In genomic region chr2:50573455-50573854, GRCm38 (mm10) we compare ENCODE assay signal across 22 mouse cellular contexts.
DNase-seq lines count a peak whose midpoint lies in the region; ATAC-seq and TF ChIP-seq lines count a peak whose summit lies in the region.
"Had no signal": no experiment of that assay in that cellular context is flagged by ENCODE, and none has a peak within 500 bp of the region (broad histone marks: within the 10 kb centered on the region; RNA-seq: fewer than 3 reads in every experiment).

No protein-coding gene starts in this region.

- H3K4me2 ChIP-seq in kidney, postnatal 0 days (ENCODE audit: low read length) = no peak overlapping the region
- H3K4me2 ChIP-seq in lung, embryonic 15.5 days = no peak overlapping the region
- H3K4me2 ChIP-seq: embryonic facial prominence, embryonic 13.5 days; forebrain, embryonic 13.5 days; midbrain, embryonic 12.5 days had no signal

- 44% methylated on average over 3 of the region's 3 CpGs for WGBS in kidney, postnatal 0 days
- WGBS in kidney, adult 2 months = 45% methylated on average over 3 of the region's 3 CpGs
- WGBS in lung, embryonic 15.5 days = 36% methylated on average over 3 of the region's 3 CpGs
- WGBS in lung, adult 2 months = 46% methylated on average over 3 of the region's 3 CpGs

- H3K27ac ChIP-seq in kidney, postnatal 0 days = no peak overlapping the region
- H3K27ac ChIP-seq in kidney, adult 2 months (ENCODE audit: insufficient read depth, low read depth, low read length) = no peak overlapping the region
- H3K27ac ChIP-seq in lung, embryonic 15.5 days = 0 out of 2 replicates have a peak overlapping the region, but pooled peaks have one; percentile 31
- H3K27ac ChIP-seq: embryonic facial prominence, embryonic 13.5 days; forebrain, embryonic 13.5 days; heart, adult 2 months; midbrain, embryonic 12.5 days had no signal

- no peak for TF ChIP-seq CTCF in kidney, postnatal 0 days (IDR thresholded peaks at IDR 0.05; ENCODE audit: low read depth)
- no peak for TF ChIP-seq CTCF in kidney, adult 2 months (conservative IDR thresholded peaks at IDR 0.05; ENCODE audit: insufficient read depth, insufficient read length, low read depth, low read length)
- no peak for TF ChIP-seq CTCF in lung, adult 2 months (IDR thresholded peaks at IDR 0.05; ENCODE audit: insufficient read depth, low read length)

- TF ChIP-seq POLR2A in kidney, adult 2 months (IDR thresholded peaks at IDR 0.05; ENCODE audit: low read depth, low read length) = no peak
- TF ChIP-seq POLR2A in lung, adult 2 months (IDR thresholded peaks at IDR 0.05; ENCODE audit: borderline replicate concordance, extremely low read depth, low read depth, low read length) = no peak

- H3K36me3 ChIP-seq in kidney, postnatal 0 days (ENCODE audit: insufficient read depth, low read length) = no peaks in the 10 kb centered on the region
- H3K36me3 ChIP-seq in kidney, adult 2 months (ENCODE audit: control insufficient read depth, insufficient read depth, low read length) = no peaks in the 10 kb centered on the region
- H3K36me3 ChIP-seq in lung, embryonic 15.5 days = no peaks in the 10 kb centered on the region
- H3K36me3 ChIP-seq: embryonic facial prominence, embryonic 13.5 days; midbrain, embryonic 12.5 days had no signal

- ATAC-seq in kidney, postnatal 0 days (replicated peaks; ENCODE audit: low FRiP score, low read depth) = no peak
- ATAC-seq in lung, embryonic 15.5 days (ENCODE audit: borderline replicate concordance, extremely low read depth, low FRiP score, low TSS enrichment) = no peak
- ATAC-seq: CD4-positive, CD25-positive, alpha-beta regulatory T cell, adult 4 months; forebrain, embryonic 13.5 days had no signal

- H3K9me3 ChIP-seq in kidney, postnatal 0 days (replicated peaks; ENCODE audit: low read length) = no peaks in the 10 kb centered on the region
- no peaks in the 10 kb centered on the region for H3K9me3 ChIP-seq in lung, embryonic 15.5 days
- H3K9me3 ChIP-seq: embryonic facial prominence, embryonic 13.5 days; forebrain, embryonic 13.5 days; midbrain, embryonic 12.5 days had no signal

- no peaks in the 10 kb centered on the region for H3K4me1 ChIP-seq in kidney, postnatal 0 days (replicated peaks; ENCODE audit: insufficient read depth, low read length)
- no peaks in the 10 kb centered on the region for H3K4me1 ChIP-seq in kidney, adult 2 months (ENCODE audit: control insufficient read depth, insufficient read depth, low read length)
- peaks cover 3% of the 10 kb centered on the region for H3K4me1 ChIP-seq in lung, embryonic 15.5 days
- H3K4me1 ChIP-seq in lung, adult 2 months (ENCODE audit: control insufficient read depth, insufficient read depth, low read length) = no peaks in the 10 kb centered on the region

- H3K9ac ChIP-seq in kidney, postnatal 0 days (ENCODE audit: low read depth, low read length) = no peak overlapping the region
- no peak overlapping the region for H3K9ac ChIP-seq in lung, embryonic 15.5 days
- H3K9ac ChIP-seq: embryonic facial prominence, embryonic 13.5 days; forebrain, embryonic 13.5 days; midbrain, embryonic 12.5 days had no signal

- no peaks in the 10 kb centered on the region for H3K27me3 ChIP-seq in kidney, postnatal 0 days (ENCODE audit: insufficient read depth, low read length)
- no peaks in the 10 kb centered on the region for H3K27me3 ChIP-seq in kidney, adult 2 months (replicated peaks; ENCODE audit: control insufficient read depth, insufficient read depth, low read length)
- H3K27me3 ChIP-seq in lung, embryonic 15.5 days = no peaks in the 10 kb centered on the region
- H3K27me3 ChIP-seq: embryonic facial prominence, embryonic 13.5 days; forebrain, embryonic 13.5 days; midbrain, embryonic 12.5 days had no signal

- DNase-seq in cerebellum, postnatal 10 days = peak; percentile 28 to 39
- no peak for DNase-seq in cerebellum, postnatal 4 days (ENCODE audit: low spot score in 2 of 2)
- peak; percentile 60 for DNase-seq in kidney, postnatal 0 days (ENCODE audit: low spot score)
- DNase-seq in kidney, adult 2 months = no peak
- DNase-seq in lung, adult 2 months = no peak
- peak; percentile 69 for DNase-seq in Muller cell, postnatal 12 days (ENCODE audit: inconsistent ontology term)
- no peak for DNase-seq in spleen, adult 18-20 months
- DNase-seq: adrenal gland, postnatal 36 days; cerebellum, adult 11-12 months; cerebellum, postnatal 14 days; gastrocnemius, postnatal 36 days; heart, adult 2 months; kidney, adult 11 months; layer of hippocampus, adult 9-11 months; left cerebral cortex, postnatal 4 days; right cerebral cortex, postnatal 14 days; thymus, postnatal 14 days had no signal

- H3K4me3 ChIP-seq in kidney, postnatal 0 days (replicated peaks; ENCODE audit: low read depth, low read length) = no peak overlapping the region
- no peak overlapping the region for H3K4me3 ChIP-seq in kidney, adult 2 months (ENCODE audit: insufficient read depth, low read depth, low read length)
- no peak overlapping the region for H3K4me3 ChIP-seq in lung, embryonic 15.5 days
- no peak overlapping the region for H3K4me3 ChIP-seq in lung, adult 2 months (replicated peaks; ENCODE audit: extremely low read depth, low read depth, low read length)
- H3K4me3 ChIP-seq: embryonic facial prominence, embryonic 13.5 days; forebrain, embryonic 13.5 days; heart, adult 2 months; midbrain, embryonic 12.5 days had no signal

Comparison
In these comparisons a context has a peak if more than half of its experiments do, and no peak if none do; other contexts are left out.
1. DNase-seq: peak in cerebellum, postnatal 10 days (2 of 2), kidney, postnatal 0 days (single experiment) and Muller cell, postnatal 12 days (single experiment); none in cerebellum, postnatal 4 days (0 of 2), kidney, adult 2 months (single experiment), lung, adult 2 months (single experiment) and spleen, adult 18-20 months (0 of 2).